ENCODE assay signal across 18 mouse cellular contexts in genomic region chr2:137098269-137099035, GRCm38 (mm10). TPM values are rescaled to one million over a fixed set of nuclear protein-coding genes. Genes with fewer than 3 reads are reported as not detected.
DNase-seq lines count a peak whose midpoint lies in the region; ATAC-seq and TF ChIP-seq lines count a peak whose summit lies in the region.
"Had no signal": no experiment of that assay in that cellular context is flagged by ENCODE, and none has a peak within 500 bp of the region (broad histone marks: within the 10 kb centered on the region; RNA-seq: fewer than 3 reads in every experiment).

No protein-coding gene starts in this region.

- H3K9ac ChIP-seq in kidney, embryonic 15.5 days, result no peak overlapping the region
- no peak overlapping the region for H3K9ac ChIP-seq in stomach, embryonic 15.5 days
- H3K9ac ChIP-seq: midbrain, embryonic 13.5 days; neural tube, embryonic 13.5 days had no signal

- peaks cover 64% of the 10 kb centered on the region for H3K36me3 ChIP-seq in kidney, embryonic 15.5 days
- peaks cover 16% of the 10 kb centered on the region for H3K36me3 ChIP-seq in stomach, embryonic 15.5 days

- peak overlapping the region; percentile 64 for H3K27ac ChIP-seq in kidney, embryonic 15.5 days
- H3K27ac ChIP-seq in cortical plate, adult 2 months (ENCODE audit: insufficient read depth, low read length), result peak overlapping the region; percentile 19; the same call in 1 of the 2 replicates
- peak overlapping the region; percentile 55 for H3K27ac ChIP-seq in stomach, embryonic 15.5 days
- H3K27ac ChIP-seq: heart, embryonic 10.5 days; midbrain, embryonic 13.5 days; neural tube, embryonic 13.5 days had no signal

- H3K4me2 ChIP-seq in kidney, embryonic 15.5 days, result no peak overlapping the region
- no peak overlapping the region for H3K4me2 ChIP-seq in stomach, embryonic 15.5 days
- H3K4me2 ChIP-seq: midbrain, embryonic 13.5 days; neural tube, embryonic 13.5 days had no signal

- no peaks in the 10 kb centered on the region for H3K27me3 ChIP-seq in kidney, embryonic 15.5 days
- no peaks in the 10 kb centered on the region for H3K27me3 ChIP-seq in stomach, embryonic 15.5 days (replicated peaks)
- H3K27me3 ChIP-seq: midbrain, embryonic 13.5 days; neural tube, embryonic 13.5 days had no signal

- no peak for DNase-seq in kidney, postnatal 36 days
- DNase-seq in urinary bladder, postnatal 14 days (ENCODE audit: low spot score), result peak; percentile 63
- no peak for DNase-seq in urinary bladder, adult 2 months (ENCODE audit: low spot score)
- no peak for DNase-seq in frontal cortex, postnatal 25 days (ENCODE audit: low spot score in 2 of 2)
- DNase-seq: cerebellum, adult 18-20 months; gastrocnemius, postnatal 14 days; heart, postnatal 4 days; kidney, adult 8-10 months; lung, adult 2 months; right cerebral cortex, adult 18-20 months; thymus, postnatal 25 days had no signal

- 29% methylated on average over 11 of the region's 11 CpGs for WGBS in kidney, embryonic 15.5 days
- 46% methylated on average over 11 of the region's 11 CpGs for WGBS in stomach, embryonic 15.5 days

- no peak for TF ChIP-seq CTCF in cortical plate, adult 2 months (IDR thresholded peaks at IDR 0.05; ENCODE audit: extremely low read depth, insufficient read depth, low read length)

- H3K4me3 ChIP-seq in kidney, embryonic 15.5 days (replicated peaks), result no peak overlapping the region
- H3K4me3 ChIP-seq in cortical plate, adult 2 months (ENCODE audit: insufficient read depth, low read length), result no peak overlapping the region
- H3K4me3 ChIP-seq in stomach, embryonic 15.5 days (replicated peaks), result no peak overlapping the region
- H3K4me3 ChIP-seq: heart, embryonic 10.5 days; midbrain, embryonic 13.5 days; neural tube, embryonic 13.5 days had no signal

- ATAC-seq in kidney, embryonic 15.5 days (replicated peaks; ENCODE audit: low FRiP score), result peak; percentile 67
- ATAC-seq in stomach, embryonic 15.5 days (ENCODE audit: insufficient read depth, low FRiP score, low read depth), result peak; percentile 40; the same call in 1 of the 2 replicates
- no peak for ATAC-seq in CD4-positive, CD25-positive, alpha-beta regulatory T cell, adult 4 months

- peaks cover 58% of the 10 kb centered on the region for H3K4me1 ChIP-seq in kidney, embryonic 15.5 days
- no peaks in the 10 kb centered on the region for H3K4me1 ChIP-seq in cortical plate, adult 2 months (ENCODE audit: control insufficient read depth, insufficient read depth, low read length)
- H3K4me1 ChIP-seq in stomach, embryonic 15.5 days, result peaks cover 12% of the 10 kb centered on the region

- TF ChIP-seq POLR2A in cortical plate, adult 2 months (IDR thresholded peaks at IDR 0.05; ENCODE audit: extremely low read depth, insufficient read depth, low read length), result no peak

- no peaks in the 10 kb centered on the region for H3K9me3 ChIP-seq in kidney, embryonic 15.5 days (replicated peaks)
- no peaks in the 10 kb centered on the region for H3K9me3 ChIP-seq in stomach, embryonic 15.5 days
- H3K9me3 ChIP-seq: heart, embryonic 10.5 days; midbrain, embryonic 13.5 days; neural tube, embryonic 13.5 days had no signal

RNA-seq across cellular contexts. Expression of gene Jag1, which starts 18.0 kb away (rescaled TPM):
- 52.2 and 54.6 TPM in 2 replicates for polyA plus RNA-seq in kidney, embryonic 15.5 days (2015; fragmentation: Nextera tagmentation; extraction: Ambion mirVana)
- polyA plus RNA-seq in urinary bladder, adult 2 months (2012; rRNA removed), result 8.1 and 20.0 TPM in 2 replicates
- 2.6 and 2.9 TPM in 2 replicates for polyA plus RNA-seq in cortical plate, adult 2 months (2012; rRNA removed)
- polyA plus RNA-seq in stomach, embryonic 15.5 days (2015; fragmentation: Nextera tagmentation; extraction: Ambion mirVana), result 18.3 and 20.3 TPM in 2 replicates
- polyA plus RNA-seq in CD4-positive, CD25-positive, alpha-beta regulatory T cell, adult 4 months (2017; shearing (Covaris generic)), result 1 to 10 TPM in 1 of 2 experiments, under 1 TPM in 1; 0.47 to 1.4 TPM
